Mouse (Mus musculus) stomach, embryonic 15.5 days (tissue): ENCODE measurements around the gene Ihh. TPM values are rescaled to one million over a fixed set of nuclear protein-coding genes. Genes with fewer than 3 reads are reported as not detected.

Source experiments
- ATAC-seq: fragments of 200-750 bp; cut with Nextera tagmentation; 2 replicates; pipeline ENCODE4 v1.8.0; 2017; ENCODE audit warnings: low read depth, moderate number of reproducible peaks, moderate TSS enrichment; ENCODE audit not compliant: insufficient read depth, low FRiP score
- H3K27ac ChIP-seq: fragments of 300-500 bp; sonication (generic); 2 replicates; pipeline ENCODE4 v1.5.1; 2015; ENCODE audit warnings: mild to moderate bottlenecking, inconsistent platforms
- H3K27me3 ChIP-seq: fragments of 300-500 bp; sonication (generic); replicated peaks from 2 replicates; pipeline ENCODE4 v1.6.1; 2015; ENCODE audit warnings: inconsistent platforms
- H3K36me3 ChIP-seq: fragments of 300-500 bp; sonication (generic); 2 replicates; pipeline ENCODE4 v1.6.1; 2015; ENCODE audit warnings: inconsistent platforms
- H3K4me1 ChIP-seq: fragments of 300-500 bp; sonication (generic); 2 replicates; pipeline ENCODE4 v1.6.1; 2015; ENCODE audit warnings: inconsistent platforms
- H3K4me2 ChIP-seq: fragments of 300-500 bp; sonication (generic); 2 replicates; pipeline ENCODE4 v1.6.1; 2015; ENCODE audit warnings: mild to moderate bottlenecking, inconsistent platforms
- H3K4me3 ChIP-seq: fragments of 300-500 bp; sonication (generic); replicated peaks from 2 replicates; pipeline ENCODE4 v1.5.1; 2015; ENCODE audit warnings: inconsistent platforms
- H3K9ac ChIP-seq: fragments of 300-500 bp; sonication (generic); 2 replicates; pipeline ENCODE4 v1.6.1; 2015; ENCODE audit warnings: inconsistent platforms
- H3K9me3 ChIP-seq: fragments of 300-500 bp; sonication (generic); 2 replicates; pipeline ENCODE4 v1.6.1; 2016; ENCODE audit warnings: inconsistent platforms
- WGBS: fragments of 180-500 bp; shearing (Covaris S2); methylation state at CpG from one replicate; pipeline ENCODE4 v1.1.7; 2015; 5-methylcytosine and 5-hydroxymethylcytosine counted together
- polyA plus RNA-seq: library from polyadenylated mRNA; unstranded; fragments of >200 nt; fragmentation: Nextera tagmentation; extraction: Ambion mirVana; gene quantifications from 2 replicates; pipeline ENCODE4 v1.2.1, GENCODE M21; 2015

Ihh gene
- polyA plus RNA-seq, 1 experiment from 2014 or later = 24.3 TPM

DNA sequence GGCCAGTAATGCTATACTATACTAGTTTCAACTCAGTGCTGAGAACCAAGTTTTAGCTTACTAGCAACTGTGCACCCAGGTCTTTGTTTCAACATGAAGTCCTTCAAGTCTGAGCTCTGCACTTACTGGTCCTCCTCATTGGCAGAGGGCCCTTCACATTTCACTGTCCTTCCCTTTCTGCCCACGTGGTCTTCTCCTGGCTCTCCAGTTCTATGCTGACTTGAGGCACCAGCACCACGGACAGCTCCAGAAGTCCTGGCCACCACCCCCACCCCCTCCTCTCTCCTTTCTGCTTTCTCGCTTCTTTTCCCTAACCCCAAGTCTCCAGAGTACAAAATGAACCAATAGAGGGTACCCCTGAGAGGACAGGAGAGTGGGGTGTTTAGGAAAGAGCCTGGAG lies 11.7 kb downstream of the Ihh start:
- WGBS = 3% methylated on average over 3 of the region's 3 CpGs
- H3K9me3 ChIP-seq = no peaks in the 10 kb centered on the region

GRCm38 (mm10) chr1:74936221-74936830 lies 15.1 kb downstream of the Ihh start:
- H3K27ac ChIP-seq = no peak overlapping the region
- H3K9me3 ChIP-seq = no peaks in the 10 kb centered on the region
- H3K4me3 ChIP-seq = no peak overlapping the region
- H3K9ac ChIP-seq = no peak overlapping the region
- peaks cover 10% of the 10 kb centered on the region; the same call in 1 of the 2 replicates for H3K27me3 ChIP-seq
- no peaks in the 10 kb centered on the region for H3K4me1 ChIP-seq
- no peak for ATAC-seq
- 44% methylated on average over 12 of the region's 12 CpGs for WGBS
- H3K36me3 ChIP-seq = no peaks in the 10 kb centered on the region
- H3K4me2 ChIP-seq = no peak overlapping the region

More for the DNA sequence above, 11.7 kb downstream of the Ihh start:
- Histone ChIP-seq H3K4me2 (no peak overlapping the region), H3K36me3 (no peaks in the 10 kb centered on the region), H3K9ac (no peak overlapping the region), H3K4me1 (no peaks in the 10 kb centered on the region), H3K27me3 (peaks cover 4% of the 10 kb centered on the region; the same call in 1 of the 2 replicates), H3K27ac (no peak overlapping the region), H3K4me3 (no peak overlapping the region)
- ATAC-seq = no peak

DNA sequence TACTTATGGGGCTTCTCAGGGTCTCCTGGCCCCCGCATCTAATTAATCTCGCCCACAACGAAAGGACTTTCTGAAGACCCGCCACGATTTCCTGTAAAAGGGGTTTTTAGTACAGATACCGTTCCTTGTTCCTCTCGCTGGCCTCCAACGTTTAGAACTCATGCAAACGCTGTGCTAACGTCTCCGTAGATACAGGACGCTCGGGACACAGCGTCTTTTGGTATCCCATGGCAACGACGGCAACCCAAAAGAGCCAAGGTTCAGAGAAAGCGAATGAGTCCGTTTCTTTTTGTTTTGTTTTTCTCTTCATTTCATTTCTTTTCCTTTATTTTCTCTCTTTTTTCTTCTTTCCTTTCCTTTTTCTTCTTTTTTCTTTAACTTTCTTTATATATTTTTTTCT lies 16.1 kb downstream of the Ihh start, which contains the start of gene Cfap65:
Cfap65 (minus strand) TSS at position 198 of the 400 bp plus-strand sequence.
- H3K36me3 ChIP-seq = no peaks in the 10 kb centered on the region
- no peak within 1 kb of the TSS for H3K9ac ChIP-seq
- no peaks in the 10 kb centered on the region for H3K4me1 ChIP-seq
- H3K4me2 ChIP-seq = peak within 1 kb of the TSS; percentile 48
- H3K4me3 ChIP-seq = 0 out of 2 replicates have a peak within 1 kb of the TSS, but pooled peaks have one; percentile 11
- no peak within 1 kb of the TSS for H3K27ac ChIP-seq
- WGBS = 3% methylated on average over 18 of the region's 18 CpGs
- H3K9me3 ChIP-seq = no peaks in the 10 kb centered on the region
- peaks cover 10% of the 10 kb centered on the region; the same call in 1 of the 2 replicates for H3K27me3 ChIP-seq
- ATAC-seq = no peak

DNA sequence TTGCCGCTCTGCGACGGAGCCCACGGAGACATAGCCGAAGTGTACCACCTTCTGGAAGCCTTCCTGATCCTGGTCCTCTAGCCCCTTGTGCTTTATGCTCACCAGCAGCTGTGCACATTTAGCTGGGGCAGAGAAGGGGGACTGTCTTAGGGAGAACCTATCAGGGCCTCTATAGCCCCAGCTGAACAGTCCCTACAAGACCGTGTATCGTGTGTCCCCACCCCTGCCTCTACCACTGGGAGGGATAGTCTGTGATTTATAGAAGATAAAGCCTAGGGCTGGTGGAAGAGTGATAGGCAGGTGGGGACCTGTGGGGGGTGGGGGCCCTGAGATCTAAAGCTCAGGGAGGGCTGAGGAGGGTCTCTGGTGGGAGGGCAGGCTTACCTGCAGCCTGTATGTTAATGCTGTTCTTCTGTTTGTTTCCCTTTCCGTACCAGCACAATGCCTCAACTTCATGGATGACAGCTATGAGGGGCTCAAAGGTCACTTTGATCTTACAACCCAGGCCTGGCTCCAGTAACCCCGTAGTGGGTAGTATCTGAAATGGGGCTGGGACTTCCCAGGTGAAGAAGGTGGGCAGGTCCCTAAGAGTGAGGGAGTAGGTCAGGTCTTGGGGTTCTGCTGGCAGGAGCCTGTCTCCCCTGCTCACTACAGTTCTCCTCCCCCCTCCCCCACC lies 23.7 kb downstream of the Ihh start:
- H3K27ac ChIP-seq = no peak overlapping the region
- WGBS = 71% methylated on average over 9 of the region's 9 CpGs
- H3K4me1 ChIP-seq = no peaks in the 10 kb centered on the region
- peaks cover 5% of the 10 kb centered on the region; the same call in 1 of the 2 replicates for H3K27me3 ChIP-seq
- no peak overlapping the region for H3K9ac ChIP-seq
- no peaks in the 10 kb centered on the region for H3K36me3 ChIP-seq
- no peak overlapping the region for H3K4me3 ChIP-seq
- ATAC-seq = no peak
- H3K9me3 ChIP-seq = no peaks in the 10 kb centered on the region
- no peak overlapping the region for H3K4me2 ChIP-seq

DNA sequence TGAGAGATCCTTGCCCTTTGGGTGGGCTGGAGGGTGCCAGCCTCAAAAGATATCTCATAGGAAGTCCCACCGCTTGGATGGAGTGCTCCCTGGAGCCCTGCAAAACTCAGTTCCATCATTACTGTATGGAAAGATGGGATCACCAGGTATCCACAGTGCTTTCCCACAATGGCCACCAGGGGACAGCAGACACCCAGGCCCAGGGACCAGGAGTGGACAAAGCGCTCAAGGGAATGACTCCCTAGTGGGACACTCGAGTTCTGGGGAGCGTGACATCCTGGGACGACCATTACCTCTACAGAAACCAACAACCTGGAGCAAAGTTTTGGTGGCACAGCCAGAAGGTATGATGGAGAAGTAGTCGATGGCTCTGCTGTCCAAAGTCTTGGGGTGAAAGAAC lies 24.8 kb downstream of the Ihh start:
- 32% methylated on average over 6 of the region's 6 CpGs for WGBS
- no peak overlapping the region for H3K9ac ChIP-seq
- peaks cover 5% of the 10 kb centered on the region; the same call in 1 of the 2 replicates for H3K27me3 ChIP-seq
- no peaks in the 10 kb centered on the region for H3K36me3 ChIP-seq
- no peaks in the 10 kb centered on the region for H3K4me1 ChIP-seq
- H3K4me3 ChIP-seq = no peak overlapping the region
- H3K9me3 ChIP-seq = no peaks in the 10 kb centered on the region
- H3K27ac ChIP-seq = no peak overlapping the region
- ATAC-seq = no peak
- H3K4me2 ChIP-seq = no peak overlapping the region

DNA sequence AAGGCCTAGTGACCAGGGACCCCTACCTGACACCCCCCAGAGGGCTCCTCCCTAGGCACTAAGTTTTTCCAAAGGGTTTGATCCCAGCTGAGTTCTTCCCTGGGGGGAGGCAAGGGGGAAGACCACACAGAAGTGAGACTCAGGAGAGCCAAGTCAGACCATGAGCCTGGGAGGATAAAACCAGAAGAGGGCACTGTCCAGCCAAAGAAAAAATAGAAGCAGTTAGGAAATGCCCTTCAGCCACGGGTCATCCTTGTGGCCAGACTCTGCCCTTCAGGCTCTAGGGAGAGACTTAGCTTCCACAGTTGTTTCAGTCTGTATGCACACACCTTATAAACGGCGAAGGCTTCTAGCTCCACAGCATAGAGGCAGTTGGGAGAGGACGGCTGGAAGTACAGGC lies 27.0 kb downstream of the Ihh start:
- WGBS = 55% methylated on average over 4 of the region's 4 CpGs

DNA sequence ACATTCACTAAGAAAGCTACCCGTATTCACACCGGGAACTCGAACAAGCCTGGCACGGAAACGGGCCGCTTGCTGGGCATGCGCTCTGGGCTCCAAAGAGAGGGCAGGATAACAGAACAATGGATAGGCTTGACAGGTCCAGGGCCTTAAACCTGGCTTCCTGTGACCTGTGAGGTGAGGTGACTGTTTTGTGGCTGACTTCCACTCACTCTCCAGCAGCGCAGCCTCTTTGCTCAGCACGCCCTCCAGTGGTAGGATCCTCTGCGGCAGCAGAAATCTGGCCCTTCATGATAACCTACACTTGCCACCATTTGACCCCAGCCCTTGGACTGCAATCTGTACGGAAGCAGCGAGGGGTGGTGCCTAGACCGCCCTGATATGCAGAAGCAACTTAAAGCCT lies 35.8 kb downstream of the Ihh start:
- no peaks in the 10 kb centered on the region for H3K4me1 ChIP-seq
- H3K9me3 ChIP-seq = no peaks in the 10 kb centered on the region
- H3K36me3 ChIP-seq = no peaks in the 10 kb centered on the region
- H3K4me3 ChIP-seq = no peak overlapping the region
- no peak overlapping the region for H3K4me2 ChIP-seq
- H3K27ac ChIP-seq = no peak overlapping the region
- 26% methylated on average over 13 of the region's 13 CpGs for WGBS
- peaks cover 6% of the 10 kb centered on the region; the same call in 1 of the 2 replicates for H3K27me3 ChIP-seq
- H3K9ac ChIP-seq = no peak overlapping the region
- no peak for ATAC-seq

More for the DNA sequence above, 27.0 kb downstream of the Ihh start:
- H3K4me1 ChIP-seq = no peaks in the 10 kb centered on the region
- H3K27ac ChIP-seq = no peak overlapping the region
- H3K9ac ChIP-seq = no peak overlapping the region
- no peaks in the 10 kb centered on the region for H3K36me3 ChIP-seq
- peaks cover 5% of the 10 kb centered on the region; the same call in 1 of the 2 replicates for H3K27me3 ChIP-seq
- no peaks in the 10 kb centered on the region for H3K9me3 ChIP-seq
- no peak for ATAC-seq
- no peak overlapping the region for H3K4me3 ChIP-seq
- H3K4me2 ChIP-seq = no peak overlapping the region

GRCm38 (mm10) chr1:74902191-74902590 lies 49.3 kb downstream of the Ihh start:
- 14% methylated on average over 6 of the region's 6 CpGs for WGBS
- H3K27me3 ChIP-seq = peaks cover 34% of the 10 kb centered on the region
- no peaks in the 10 kb centered on the region for H3K9me3 ChIP-seq
- H3K4me1 ChIP-seq = peaks cover 16% of the 10 kb centered on the region
- no peaks in the 10 kb centered on the region for H3K36me3 ChIP-seq
- no peak overlapping the region for H3K27ac ChIP-seq
- ATAC-seq = no peak
- no peak overlapping the region for H3K4me3 ChIP-seq
- no peak overlapping the region for H3K9ac ChIP-seq
- no peak overlapping the region for H3K4me2 ChIP-seq

DNA sequence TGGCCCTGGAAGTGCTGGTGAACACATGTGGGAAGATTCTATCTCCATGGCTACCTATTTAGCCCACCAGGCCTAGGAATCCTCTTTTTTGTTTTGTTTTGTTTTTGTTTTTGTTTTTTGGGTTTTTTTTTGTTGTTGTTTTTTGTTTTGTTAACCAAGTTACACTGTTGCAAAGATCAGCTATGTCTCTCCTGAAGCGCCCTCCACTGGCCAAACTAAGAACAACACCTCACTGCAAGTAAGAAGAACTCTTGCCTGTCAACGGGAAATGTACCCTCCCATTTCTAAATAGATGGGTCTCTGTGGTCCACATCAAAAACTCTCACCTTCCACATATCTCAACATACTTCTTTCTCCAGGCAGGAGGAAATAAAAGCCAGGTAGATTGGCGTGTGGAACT lies 49.8 kb downstream of the Ihh start:
- no peak overlapping the region for H3K4me3 ChIP-seq
- ATAC-seq = no peak
- H3K9ac ChIP-seq = no peak overlapping the region
- H3K4me2 ChIP-seq = no peak overlapping the region
- no peaks in the 10 kb centered on the region for H3K9me3 ChIP-seq
- H3K36me3 ChIP-seq = no peaks in the 10 kb centered on the region
- peaks cover 36% of the 10 kb centered on the region for H3K27me3 ChIP-seq
- H3K4me1 ChIP-seq = peaks cover 16% of the 10 kb centered on the region
- 9% methylated on average over 3 of the region's 3 CpGs for WGBS
- H3K27ac ChIP-seq = peak overlapping the region; percentile 48

- Histone ChIP-seq H3K27me3 (peaks cover 45% of the 10 kb centered on the region), H3K36me3 (no peaks in the 10 kb centered on the region), H3K4me3 (peak overlapping the region; percentile 34), H3K9me3 (no peaks in the 10 kb centered on the region), H3K4me2 (peak overlapping the region; percentile 58), H3K27ac (peak overlapping the region; percentile 80), H3K9ac (peak overlapping the region; percentile 19; the same call in 1 of the 2 replicates), H3K4me1 (peaks cover 16% of the 10 kb centered on the region)
- ATAC-seq = peak; percentile 83
- WGBS = under 1% methylated on average over 62 of the region's 66 CpGs
Observed at GRCm38 (mm10) chr1:74900341-74901285, 50.9 kb downstream of the Ihh start.

GRCm38 (mm10) chr1:74898656-74899431 lies 52.6 kb downstream of the Ihh start:
- Histone ChIP-seq H3K36me3 (no peaks in the 10 kb centered on the region), H3K9ac (no peak overlapping the region), H3K4me3 (no peak overlapping the region), H3K27ac (peak overlapping the region; percentile 45; the same call in 1 of the 2 replicates), H3K9me3 (no peaks in the 10 kb centered on the region), H3K4me2 (0 out of 2 replicates have a peak overlapping the region, but pooled peaks have one; percentile 58), H3K4me1 (peaks cover 16% of the 10 kb centered on the region), H3K27me3 (peaks cover 58% of the 10 kb centered on the region)
- ATAC-seq = 0 out of 2 replicates have a peak, but pooled peaks have one; percentile 20
- 10% methylated on average over 6 of the region's 10 CpGs for WGBS
